Mouse (Mus musculus): ENCODE results near the gene Ddx19a. TPM values are rescaled to one million over a fixed set of nuclear protein-coding genes. Genes with fewer than 3 reads are reported as not detected.
A peak's percentile ranks its signal among the peaks of the same experiment; 100 is the strongest.

Gene Ddx19a
- polyA plus RNA-seq, 1 experiment, result 32.5 TPM

GRCm38 (mm10) chr8:110929066-110929465, 68.5 kb downstream of the Ddx19a start:
- H3K79me2 ChIP-seq (ENCODE audit: control insufficient read depth, insufficient read depth), result peaks cover 42% of the 10 kb centered on the region
- no peaks in the 10 kb centered on the region for H3K36me3 ChIP-seq (ENCODE audit: control insufficient read depth, insufficient read depth)
- peak overlapping the region; percentile 44 for H3K4me2 ChIP-seq (ENCODE audit: low read depth)
- H3K27me3 ChIP-seq (ENCODE audit: control insufficient read depth, insufficient read depth, insufficient read length), result no peaks in the 10 kb centered on the region
- no peak overlapping the region for H3K4me3 ChIP-seq
- peak in 1 of 3 experiments; percentile 13 for TF ChIP-seq MYOD1 (IDR thresholded peaks at IDR 0.05; ENCODE audit: control insufficient read depth in 1 of 3, insufficient read length in 2 of 3, low read depth in 2 of 3)
- TF ChIP-seq USF1 (IDR thresholded peaks at IDR 0.05; ENCODE audit: low read depth), result no peak
- peak in 2 of 3 experiments; percentile 9 to 25 for TF ChIP-seq MYOG (IDR thresholded peaks at IDR 0.05; ENCODE audit: control insufficient read depth in 1 of 3, insufficient read depth in 1 of 3, insufficient read length in 2 of 3, low read depth in 2 of 3)
- H3ac ChIP-seq (ENCODE audit: control insufficient read depth, insufficient read length), result no peak overlapping the region

DNA sequence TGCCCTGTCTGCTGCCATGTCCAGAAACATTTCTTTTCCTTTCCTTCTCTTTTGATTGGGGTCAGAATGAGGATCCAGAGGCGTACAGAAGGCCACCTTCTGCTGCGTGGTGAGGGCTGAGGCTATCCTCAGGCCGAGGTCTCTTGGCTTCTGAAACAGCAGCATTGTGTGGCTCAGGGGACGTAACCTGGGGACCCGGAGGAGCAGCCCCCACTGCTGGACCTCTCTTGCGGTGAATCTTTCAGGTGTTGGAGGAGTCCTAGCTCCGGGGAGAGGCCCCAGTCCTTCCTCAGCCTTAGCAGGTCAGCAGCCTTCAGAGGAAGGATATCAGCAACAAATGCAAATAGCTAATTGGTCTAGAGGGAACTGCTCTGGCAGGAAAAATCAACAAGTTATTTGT, 69.2 kb downstream of the Ddx19a start:
- Histone ChIP-seq H3K4me2 (ENCODE audit: low read depth) (no peak overlapping the region), H3K4me3 (no peak overlapping the region), H3ac (ENCODE audit: control insufficient read depth, insufficient read length) (no peak overlapping the region), H3K36me3 (ENCODE audit: control insufficient read depth, insufficient read depth) (no peaks in the 10 kb centered on the region), H3K27me3 (ENCODE audit: control insufficient read depth, insufficient read depth, insufficient read length) (no peaks in the 10 kb centered on the region), H3K79me2 (ENCODE audit: control insufficient read depth, insufficient read depth) (peaks cover 42% of the 10 kb centered on the region)
- no peak for TF ChIP-seq MYOD1 (IDR thresholded peaks at IDR 0.05; ENCODE audit: control insufficient read depth in 1 of 3, insufficient read length in 2 of 3, low read depth in 2 of 3)
- TF ChIP-seq MYOG (IDR thresholded peaks at IDR 0.05; ENCODE audit: control insufficient read depth in 1 of 3, insufficient read depth in 1 of 3, insufficient read length in 2 of 3, low read depth in 2 of 3), result no peak
- no peak for TF ChIP-seq TCF3 (IDR thresholded peaks at IDR 0.05; ENCODE audit: insufficient read length, low read depth)
- no peak for TF ChIP-seq CEBPB (IDR thresholded peaks at IDR 0.05; ENCODE audit: insufficient read depth, poor library complexity, severe bottlenecking)
- no peak for TF ChIP-seq MAX (IDR thresholded peaks at IDR 0.05; ENCODE audit: low read depth)
- TF ChIP-seq SRF (IDR thresholded peaks at IDR 0.05; ENCODE audit: control insufficient read depth, insufficient read length, low read depth), result no peak
- TF ChIP-seq TCF12 (IDR thresholded peaks at IDR 0.05; ENCODE audit: insufficient read depth, poor library complexity, severe bottlenecking), result no peak
- TF ChIP-seq USF1 (IDR thresholded peaks at IDR 0.05; ENCODE audit: low read depth), result no peak
- TF ChIP-seq POLR2AphosphoS2 (IDR thresholded peaks at IDR 0.05; ENCODE audit: insufficient read length, low read depth), result no peak
- TF ChIP-seq REST (IDR thresholded peaks at IDR 0.05; ENCODE audit: insufficient read depth, insufficient read length), result no peak
- TF ChIP-seq E2F4 (IDR thresholded peaks at IDR 0.05; ENCODE audit: insufficient read depth), result no peak
- TF ChIP-seq POLR2A (IDR thresholded peaks at IDR 0.05; ENCODE audit: insufficient read length, low read depth), result no peak

DNA sequence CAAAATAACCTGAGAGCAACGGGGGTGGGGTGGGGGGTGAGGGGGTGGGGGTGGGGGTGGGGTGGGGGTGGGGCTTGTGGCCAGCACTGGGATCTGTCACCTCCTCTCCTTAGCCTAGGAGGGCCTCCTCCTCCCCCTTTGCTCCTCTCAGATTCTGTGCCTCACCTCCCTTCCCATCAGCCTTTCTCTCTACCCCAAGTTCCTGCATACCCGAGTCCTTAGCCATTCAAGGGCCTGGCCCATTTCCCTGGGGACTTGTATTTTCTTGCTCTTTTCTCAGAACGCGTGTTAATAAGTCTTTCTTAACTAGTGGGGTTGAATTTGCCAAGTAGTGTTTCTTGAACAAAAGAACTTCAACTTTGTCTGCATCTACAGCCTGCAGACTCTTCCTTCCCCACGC, 70.9 kb downstream of the Ddx19a start:
- Histone ChIP-seq H3K27me3 (ENCODE audit: control insufficient read depth, insufficient read depth, insufficient read length) (no peaks in the 10 kb centered on the region), H3K4me3 (no peak overlapping the region), H3K4me2 (ENCODE audit: low read depth) (no peak overlapping the region), H3K79me2 (ENCODE audit: control insufficient read depth, insufficient read depth) (peaks cover 53% of the 10 kb centered on the region), H3ac (ENCODE audit: control insufficient read depth, insufficient read length) (no peak overlapping the region), H3K36me3 (ENCODE audit: control insufficient read depth, insufficient read depth) (no peaks in the 10 kb centered on the region)
- no peak for TF ChIP-seq POLR2A (IDR thresholded peaks at IDR 0.05; ENCODE audit: insufficient read length, low read depth)
- TF ChIP-seq REST (IDR thresholded peaks at IDR 0.05; ENCODE audit: insufficient read depth, insufficient read length), result no peak
- no peak for TF ChIP-seq CEBPB (IDR thresholded peaks at IDR 0.05; ENCODE audit: insufficient read depth, poor library complexity, severe bottlenecking)
- TF ChIP-seq MYOG (IDR thresholded peaks at IDR 0.05; ENCODE audit: control insufficient read depth in 1 of 3, insufficient read depth in 1 of 3, insufficient read length in 2 of 3, low read depth in 2 of 3), result no peak
- no peak for TF ChIP-seq SRF (IDR thresholded peaks at IDR 0.05; ENCODE audit: control insufficient read depth, insufficient read length, low read depth)
- TF ChIP-seq POLR2AphosphoS2 (IDR thresholded peaks at IDR 0.05; ENCODE audit: insufficient read length, low read depth), result no peak
- TF ChIP-seq USF1 (IDR thresholded peaks at IDR 0.05; ENCODE audit: low read depth), result no peak
- no peak for TF ChIP-seq E2F4 (IDR thresholded peaks at IDR 0.05; ENCODE audit: insufficient read depth)
- TF ChIP-seq MAX (IDR thresholded peaks at IDR 0.05; ENCODE audit: low read depth), result no peak

DNA sequence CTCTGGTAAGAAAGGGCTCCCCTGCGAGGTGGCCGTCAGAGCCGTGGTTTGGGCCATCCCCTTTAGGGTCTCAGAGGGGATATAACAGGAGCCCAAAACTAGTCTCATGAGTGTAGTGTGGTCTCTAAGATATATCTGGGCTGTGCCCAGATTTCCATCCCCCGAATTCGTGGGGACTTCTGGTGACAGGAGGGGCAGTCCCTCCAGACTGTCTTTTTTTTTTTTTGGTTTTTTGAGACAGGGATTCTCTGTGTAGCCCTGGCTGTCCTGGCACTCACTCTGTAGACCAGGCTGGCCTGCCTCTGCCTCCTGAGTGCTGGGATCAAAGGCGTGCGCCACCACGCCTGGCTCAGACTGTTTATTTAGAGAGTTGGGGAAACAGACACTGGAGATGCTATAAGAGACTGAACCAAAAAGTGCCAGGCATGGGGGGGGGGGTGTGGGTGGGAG, 71.9 kb downstream of the Ddx19a start:
- TF ChIP-seq TCF12 (IDR thresholded peaks at IDR 0.05; ENCODE audit: insufficient read depth, poor library complexity, severe bottlenecking), result no peak
- TF ChIP-seq MAX (IDR thresholded peaks at IDR 0.05; ENCODE audit: low read depth), result no peak
- no peak for TF ChIP-seq POLR2AphosphoS2 (IDR thresholded peaks at IDR 0.05; ENCODE audit: insufficient read length, low read depth)
- no peak for TF ChIP-seq MYOG (IDR thresholded peaks at IDR 0.05; ENCODE audit: control insufficient read depth in 1 of 3, insufficient read depth in 1 of 3, insufficient read length in 2 of 3, low read depth in 2 of 3)
- no peak for TF ChIP-seq POLR2A (IDR thresholded peaks at IDR 0.05; ENCODE audit: insufficient read length, low read depth)
- TF ChIP-seq USF1 (IDR thresholded peaks at IDR 0.05; ENCODE audit: low read depth), result no peak
- no peak for TF ChIP-seq SRF (IDR thresholded peaks at IDR 0.05; ENCODE audit: control insufficient read depth, insufficient read length, low read depth)
- TF ChIP-seq MYOD1 (IDR thresholded peaks at IDR 0.05; ENCODE audit: control insufficient read depth in 1 of 3, insufficient read length in 2 of 3, low read depth in 2 of 3), result no peak
- no peak for TF ChIP-seq TCF3 (IDR thresholded peaks at IDR 0.05; ENCODE audit: insufficient read length, low read depth)
- TF ChIP-seq CEBPB (IDR thresholded peaks at IDR 0.05; ENCODE audit: insufficient read depth, poor library complexity, severe bottlenecking), result no peak
- no peak for TF ChIP-seq REST (IDR thresholded peaks at IDR 0.05; ENCODE audit: insufficient read depth, insufficient read length)
- TF ChIP-seq E2F4 (IDR thresholded peaks at IDR 0.05; ENCODE audit: insufficient read depth), result no peak
- H3K79me2 ChIP-seq (ENCODE audit: control insufficient read depth, insufficient read depth), result peaks cover 56% of the 10 kb centered on the region
- H3ac ChIP-seq (ENCODE audit: control insufficient read depth, insufficient read length), result no peak overlapping the region
- no peaks in the 10 kb centered on the region for H3K36me3 ChIP-seq (ENCODE audit: control insufficient read depth, insufficient read depth)
- H3K4me3 ChIP-seq, result no peak overlapping the region
- H3K4me2 ChIP-seq (ENCODE audit: low read depth), result no peak overlapping the region
- H3K27me3 ChIP-seq (ENCODE audit: control insufficient read depth, insufficient read depth, insufficient read length), result no peaks in the 10 kb centered on the region

Other genes starting within 250 kb of the Ddx19a start
- gene Il34, start 191.9 kb downstream of the Ddx19a start, polyA plus RNA-seq (2012; fragmentation: generic; extraction: Trizol), result 13.4 TPM
- 71.6 TPM for gene Cog4, start 151.2 kb downstream of the Ddx19a start, polyA plus RNA-seq (2012; fragmentation: generic; extraction: Trizol)
- gene Sf3b3, start 151.0 kb downstream of the Ddx19a start, polyA plus RNA-seq (2012; fragmentation: generic; extraction: Trizol), result 47.7 TPM
- gene Fuk, start 95.3 kb downstream of the Ddx19a start, polyA plus RNA-seq (2012; fragmentation: generic; extraction: Trizol), result 7.2 TPM
- 39.7 TPM for gene St3gal2, start 77.9 kb downstream of the Ddx19a start, polyA plus RNA-seq (2012; fragmentation: generic; extraction: Trizol)
- gene Ddx19b, start 34.0 kb upstream of the Ddx19a start, polyA plus RNA-seq (2012; fragmentation: generic; extraction: Trizol), result 5.9 TPM
- 340 TPM for gene Aars, start 35.3 kb upstream of the Ddx19a start, polyA plus RNA-seq (2012; fragmentation: generic; extraction: Trizol)
- not detected for gene Exosc6, start 58.5 kb upstream of the Ddx19a start, polyA plus RNA-seq (2012; fragmentation: generic; extraction: Trizol)
- 1.2 TPM for gene Clec18a, start 94.6 kb upstream of the Ddx19a start, polyA plus RNA-seq (2012; fragmentation: generic; extraction: Trizol)
- gene Pdpr, start 96.8 kb upstream of the Ddx19a start, polyA plus RNA-seq (2012; fragmentation: generic; extraction: Trizol), result 8.6 TPM

Measured in myocyte (in vitro differentiated cells).